In genomic region chr1:19178742-19179397, GRCm38 (mm10) we compare ENCODE assay signal across 9 mouse cellular contexts. TPM values are rescaled to one million over a fixed set of nuclear protein-coding genes. Genes with fewer than 3 reads are reported as not detected.
DNase-seq lines count a peak whose midpoint lies in the region; ATAC-seq lines count a peak whose summit lies in the region.
"Had no signal": no experiment of that assay in that cellular context is flagged by ENCODE, and none has a peak within 500 bp of the region (broad histone marks: within the 10 kb centered on the region; RNA-seq: fewer than 3 reads in every experiment).

No protein-coding gene starts in this region.

- 7% methylated on average over 4 of the region's 4 CpGs for WGBS in intestine, embryonic 16.5 days

- H3K4me2 ChIP-seq in intestine, embryonic 16.5 days (ENCODE audit: low read depth, low read length) = no peak overlapping the region

- peak; percentile 71; the same call in 1 of the 2 replicates for ATAC-seq in megakaryocyte progenitor cell, adult 5-6 weeks (replicated peaks; ENCODE audit: poor library complexity)
- ATAC-seq in intestine, embryonic 16.5 days = no peak

- peak; percentile 6 for DNase-seq in heart, postnatal 4 days
- DNase-seq in heart, adult 11 months = no peak
- peak; percentile 28 to 46 for DNase-seq in right cerebral cortex, postnatal 10 days (ENCODE audit: low spot score in 2 of 2)
- no peak for DNase-seq in right cerebral cortex, postnatal 36 days (ENCODE audit: low spot score in 2 of 2)
- peak; percentile 86 for DNase-seq in embryo, embryonic 10 days (ENCODE audit: low spot score)
- no peak for DNase-seq in thymus, postnatal 36 days

- no peaks in the 10 kb centered on the region for H3K27me3 ChIP-seq in intestine, embryonic 16.5 days (replicated peaks; ENCODE audit: control insufficient read depth, insufficient read depth, low read length)

- H3K27ac ChIP-seq in intestine, embryonic 16.5 days (ENCODE audit: low read length) = no peak overlapping the region

- H3K4me3 ChIP-seq in intestine, embryonic 16.5 days (ENCODE audit: low read length) = no peak overlapping the region

- H3K4me1 ChIP-seq in intestine, embryonic 16.5 days (ENCODE audit: control insufficient read depth, insufficient read depth, low read length) = no peaks in the 10 kb centered on the region

- H3K9me3 ChIP-seq in intestine, embryonic 16.5 days (ENCODE audit: control insufficient read depth, low read length) = no peaks in the 10 kb centered on the region

- H3K9ac ChIP-seq in intestine, embryonic 16.5 days (ENCODE audit: low read depth, low read length) = no peak overlapping the region

- H3K36me3 ChIP-seq in intestine, embryonic 16.5 days (ENCODE audit: control insufficient read depth, insufficient read depth, low read length) = no peaks in the 10 kb centered on the region

RNA-seq across cellular contexts. Expression of gene Tfap2b, which starts 29.8 kb away (rescaled TPM):
- not detected for total RNA-seq in heart, postnatal 4 days (2021)
- total RNA-seq in megakaryocyte progenitor cell, adult 5-6 weeks (2015) = not detected in 2 replicates
- not detected in 2 replicates for total RNA-seq in megakaryocyte progenitor cell, adult 5-6 weeks (2017)
- 0.22 TPM in 2 replicates for polyA plus RNA-seq in intestine, embryonic 16.5 days (2015; fragmentation: Nextera tagmentation; extraction: Ambion mirVana)
- polyA plus RNA-seq: spleen, adult 2 months had no signal

Comparison
In these comparisons a context has a peak if more than half of its experiments do, and no peak if none do; other contexts are left out.
1. DNase-seq: peak in heart, postnatal 4 days (single experiment), right cerebral cortex, postnatal 10 days (2 of 2) and embryo, embryonic 10 days (single experiment); none in heart, adult 11 months (single experiment), right cerebral cortex, postnatal 36 days (0 of 2) and thymus, postnatal 36 days (0 of 2).